Mouse (Mus musculus): ENCODE measurements around the gene Qpct. TPM values are rescaled to one million over a fixed set of nuclear protein-coding genes. Genes with fewer than 3 reads are reported as not detected.
"Not testable (repeated sequence)": the region's sequence is repeated elsewhere in the genome, so short reads cannot be mapped to it uniquely, and the experiment has no call there.

Qpct gene
- total RNA-seq, 2 experiments from 2014 or later, result 8.9 to 9.3 TPM

DNA sequence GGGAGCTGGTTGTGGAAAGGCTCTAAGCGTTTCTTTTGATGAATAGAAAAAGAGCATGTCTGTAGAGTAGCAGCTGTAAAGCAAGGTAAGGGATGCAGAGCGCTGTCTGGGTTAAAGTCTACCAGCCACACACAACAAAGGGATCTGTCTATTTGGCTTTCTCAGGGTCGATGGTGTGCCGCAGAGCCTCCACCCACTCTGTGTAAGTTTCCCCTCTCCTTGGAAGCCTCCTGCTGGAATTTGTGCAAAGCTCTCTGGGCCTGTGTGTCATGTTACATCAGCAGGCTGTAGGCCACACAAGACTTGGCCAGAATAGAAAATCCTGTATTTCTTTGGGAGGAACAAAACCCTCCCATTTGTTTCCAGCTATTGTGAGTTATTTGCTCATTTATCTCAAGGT is 17.3 kb downstream of the Qpct start:
- intact Hi-C loops (cut with DNase I), result no loop called here
- DNase-seq, result peak; percentile 20 to 27

DNA sequence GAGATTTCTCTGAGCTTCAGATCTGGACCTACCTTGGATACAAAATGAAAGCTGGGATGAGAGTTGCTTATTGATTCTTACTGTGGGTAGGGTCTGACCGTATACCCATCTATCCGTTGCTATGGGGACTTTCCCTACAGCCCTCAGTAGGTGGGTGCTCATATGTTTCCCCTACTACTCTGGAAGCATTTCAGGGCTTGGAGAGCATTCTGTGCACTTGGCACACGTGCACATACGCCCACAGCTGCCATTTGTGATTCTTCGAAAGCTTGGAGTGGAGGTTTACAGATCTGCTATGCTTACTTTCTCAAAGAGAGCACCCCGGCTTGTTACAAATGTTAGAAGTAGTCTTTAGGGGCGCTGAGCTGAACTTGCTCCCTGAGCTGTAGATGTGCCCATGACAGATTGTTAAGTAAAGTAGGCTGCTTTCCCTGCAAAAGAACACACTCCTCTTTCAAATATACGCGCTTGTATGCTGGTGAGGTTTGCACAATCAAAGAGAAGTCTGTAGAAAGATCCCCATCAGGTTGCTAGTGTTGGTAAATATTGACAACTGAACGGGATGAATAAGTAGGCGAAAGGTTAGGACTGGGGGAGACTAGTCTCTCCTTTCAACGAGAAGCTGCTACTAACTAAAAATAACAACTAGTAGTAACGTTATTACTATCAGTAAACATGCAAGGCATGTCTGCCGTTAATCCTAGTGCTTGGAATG is 18.2 kb downstream of the Qpct start:
- DNase-seq, result no peak
- intact Hi-C loops (cut with DNase I), result no loop called here

DNA sequence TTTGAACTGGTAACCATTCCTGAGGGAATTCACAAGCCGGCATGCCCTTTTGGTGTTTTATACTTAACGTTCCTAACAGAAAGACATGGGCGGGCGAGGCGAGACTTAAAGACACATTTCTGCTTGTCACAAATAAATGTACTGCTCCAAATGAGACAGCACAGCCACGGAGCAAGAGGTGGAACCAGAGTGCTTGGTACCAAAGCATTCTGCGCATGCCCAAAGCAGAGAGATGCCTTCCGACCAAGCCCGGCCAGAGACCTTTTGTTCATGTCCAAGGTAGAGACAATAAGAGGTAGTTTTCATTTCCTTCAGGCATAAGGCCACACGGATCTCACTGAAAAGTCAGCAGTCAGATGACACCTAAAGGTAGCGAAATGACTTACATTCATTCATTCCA is 20.2 kb downstream of the Qpct start:
- DNase-seq, result no peak
- intact Hi-C loops (cut with DNase I), result no loop called here

DNA sequence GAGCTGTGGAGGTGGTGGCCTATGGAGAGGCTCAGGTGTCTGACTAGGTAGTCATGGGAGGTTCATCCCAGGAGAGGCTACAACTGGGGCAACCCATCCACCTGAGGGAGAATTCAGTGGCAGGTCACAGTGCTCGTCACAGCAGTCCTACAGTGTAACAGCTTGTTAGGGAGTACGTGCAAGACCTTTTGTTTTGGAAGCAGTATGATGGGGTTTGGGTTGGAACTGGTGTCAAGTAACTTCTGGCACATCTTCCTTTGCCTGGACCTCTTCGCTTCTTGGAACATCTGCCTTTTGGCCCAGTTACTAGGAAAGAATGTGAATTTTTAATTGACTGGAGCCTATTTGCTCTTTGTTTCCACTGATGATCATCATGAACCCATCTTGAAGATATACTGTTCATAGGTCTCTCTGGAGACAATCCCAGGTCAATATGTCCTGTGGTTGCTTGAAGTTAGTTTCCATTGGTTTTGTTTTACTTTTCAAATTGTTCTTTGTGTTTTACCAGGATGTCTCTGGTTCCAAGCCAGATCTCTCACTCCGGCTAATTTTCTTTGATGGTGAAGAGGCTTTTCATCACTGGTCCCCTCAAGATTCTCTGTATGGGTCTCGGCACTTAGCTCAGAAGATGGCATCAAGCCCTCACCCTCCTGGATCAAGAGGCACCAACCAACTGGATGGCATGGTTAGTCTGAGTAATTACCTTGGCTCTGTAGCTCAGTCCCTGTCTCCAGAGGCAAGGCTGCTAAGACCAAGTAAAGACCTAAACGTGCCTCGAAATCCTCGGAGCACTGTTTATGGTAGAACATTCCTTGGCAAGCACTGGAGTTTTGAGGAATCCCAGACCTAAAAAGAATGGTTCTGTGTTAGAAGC is 25.5 kb downstream of the Qpct start:
- intact Hi-C loops (cut with DNase I), result no loop called here
- no peak for DNase-seq

DNA sequence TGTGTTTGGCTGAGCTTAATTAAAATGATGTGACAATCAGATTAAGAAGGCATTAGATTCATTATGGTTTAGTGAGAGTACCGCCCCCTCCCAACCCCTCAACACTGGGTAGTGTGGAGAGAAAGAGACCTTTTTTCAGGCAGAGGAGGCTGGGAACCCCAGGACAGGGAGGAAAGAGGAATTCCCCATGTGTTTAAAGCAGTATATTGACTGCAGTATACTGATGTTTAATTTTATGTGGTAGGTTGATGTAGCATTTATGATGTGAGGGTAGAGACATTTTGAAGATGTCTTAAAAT is 26.1 kb downstream of the Qpct start:
- intact Hi-C loops (cut with DNase I), result no loop called here

DNA sequence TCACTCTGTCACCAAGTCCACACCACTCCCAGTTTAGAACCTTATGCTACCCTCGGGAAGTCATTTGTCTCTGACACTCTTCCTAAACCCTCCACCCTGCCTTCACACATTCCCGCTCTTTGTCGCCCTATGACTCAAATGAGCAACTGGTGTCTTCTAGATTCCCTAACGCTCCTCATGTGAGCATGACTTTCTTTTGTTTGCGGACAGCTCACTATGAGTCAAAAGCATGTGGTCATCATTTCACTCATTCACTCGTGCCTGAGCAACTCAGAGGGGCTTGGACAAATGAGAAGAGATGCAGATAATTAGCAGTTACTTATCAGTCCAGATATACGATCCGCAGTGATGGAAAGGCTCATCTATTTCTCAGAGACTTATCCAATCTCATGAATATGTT is 26.5 kb downstream of the Qpct start:
- intact Hi-C loops (cut with DNase I), result no loop called here
- DNase-seq, result no peak

More for the DNA sequence above, 26.1 kb downstream of the Qpct start:
- DNase-seq, result no peak

DNA sequence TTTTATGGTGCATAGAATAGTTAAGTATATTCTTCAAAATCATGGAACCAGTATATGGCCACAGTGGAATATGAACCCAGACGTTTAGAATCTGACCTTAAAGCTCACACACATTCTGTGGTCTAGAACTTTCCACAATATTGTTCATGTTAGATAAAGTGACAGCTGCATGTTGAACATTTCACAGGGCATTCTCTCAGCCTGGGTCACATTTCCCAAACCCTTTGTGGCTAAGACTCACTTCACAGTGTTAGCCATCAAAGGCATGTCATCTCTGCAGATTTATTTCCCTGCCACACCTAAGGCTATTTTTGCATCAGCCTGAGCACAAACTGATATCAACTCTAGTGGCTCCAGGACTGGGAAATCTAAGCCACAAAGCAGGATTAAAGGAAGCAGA is 40.0 kb downstream of the Qpct start:
- intact Hi-C loops (cut with DNase I), result no loop called here
- DNase-seq, result no peak

DNA sequence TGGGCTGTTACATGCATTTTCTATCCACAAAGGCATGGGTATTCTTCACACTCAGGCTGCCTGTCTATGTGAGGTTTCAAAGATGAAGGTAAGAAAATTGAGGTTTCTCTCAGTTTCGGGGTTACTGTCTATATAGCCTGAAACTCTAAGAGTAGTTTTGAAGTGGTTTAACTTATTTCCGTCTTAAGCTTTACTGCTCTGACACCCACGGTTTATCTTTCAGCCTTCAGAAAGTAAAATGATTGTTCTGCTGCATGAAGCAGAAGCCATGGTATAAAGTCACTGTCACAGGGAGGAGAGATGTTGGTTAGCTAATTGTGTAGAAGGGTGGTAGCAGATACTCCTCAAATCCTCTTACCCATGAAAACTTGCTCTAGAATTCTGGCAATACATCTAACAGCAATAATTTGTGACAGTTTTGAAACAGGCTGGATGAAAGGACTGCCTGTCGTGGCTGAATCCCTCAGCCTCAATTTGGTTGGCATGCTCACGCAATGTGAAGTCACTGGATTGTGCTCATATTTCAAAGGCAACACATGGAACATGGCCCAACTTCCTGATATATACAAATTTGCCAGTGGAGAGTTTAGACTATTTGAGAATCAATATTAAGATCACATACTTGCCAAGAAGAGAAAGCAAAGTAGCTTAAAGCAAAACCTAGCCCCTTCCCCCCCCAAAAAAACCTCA is 41.7 kb downstream of the Qpct start:
- intact Hi-C loops (cut with DNase I), result no loop called here
- no peak for DNase-seq

DNA sequence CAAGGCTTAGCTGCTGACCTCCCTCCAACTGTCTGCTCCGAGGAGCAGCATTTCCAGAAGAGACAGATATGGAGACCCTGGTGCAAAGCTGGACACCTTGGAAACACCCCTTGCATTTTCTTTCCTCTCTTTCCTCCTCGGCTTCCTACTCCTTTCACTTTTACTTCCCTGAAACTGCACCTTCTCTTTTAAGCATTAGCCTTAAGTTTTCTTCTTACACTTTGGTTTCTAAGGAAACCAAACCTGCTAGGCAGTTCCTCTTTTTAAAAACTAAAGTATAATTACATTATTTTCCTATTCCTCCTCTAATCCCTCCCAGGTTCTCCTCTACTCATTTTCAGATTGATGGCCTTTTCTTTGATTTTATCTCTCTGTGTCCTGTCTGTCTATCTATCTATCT is 43.9 kb downstream of the Qpct start:
- intact Hi-C loops (cut with DNase I), result no loop called here
- no peak for DNase-seq

DNA sequence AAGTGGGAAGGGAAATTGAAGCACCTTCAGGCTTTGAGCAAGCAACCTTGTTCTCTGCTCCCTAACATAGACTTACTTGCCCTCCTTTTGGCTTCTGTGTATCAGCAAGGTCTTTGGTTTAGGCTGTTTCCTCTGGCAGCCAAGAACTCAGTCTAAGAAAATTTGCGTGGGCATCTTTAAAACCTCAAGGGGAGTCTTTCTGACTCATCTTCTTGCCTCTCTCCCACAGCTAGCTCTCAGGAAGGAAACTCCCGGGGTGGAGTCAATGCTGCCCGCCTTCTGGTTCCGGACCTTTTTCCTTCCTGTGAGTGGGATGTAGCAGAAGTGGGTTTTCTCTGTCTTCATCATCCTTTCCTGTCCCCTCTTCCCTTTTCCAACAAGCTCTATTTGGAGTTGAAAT is 48.2 kb downstream of the Qpct start:
- DNase-seq, result no peak

DNA sequence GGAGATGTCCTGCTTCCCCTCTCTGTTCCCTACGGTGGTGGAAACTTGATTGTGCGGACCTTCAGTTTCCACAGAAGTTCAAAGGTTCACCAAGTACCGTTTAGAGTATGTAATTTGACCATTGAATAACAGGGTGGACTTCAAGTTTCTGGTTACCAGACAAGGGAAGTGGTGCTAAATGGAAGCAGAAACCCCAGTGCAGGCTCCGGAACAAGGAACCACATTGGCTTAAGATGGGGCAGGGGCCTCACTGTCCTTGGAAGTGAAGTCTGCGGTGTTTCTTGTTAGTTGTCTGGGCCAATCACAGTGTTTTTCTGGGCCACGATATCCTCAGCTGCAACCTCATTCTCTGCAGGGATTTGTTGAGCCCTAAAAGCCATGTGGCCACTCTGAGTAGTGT is 56.5 kb downstream of the Qpct start:
- intact Hi-C loops (cut with DNase I), result no loop called here

More for the DNA sequence above, 48.2 kb downstream of the Qpct start:
- intact Hi-C loops (cut with DNase I), result no loop called here

DNA sequence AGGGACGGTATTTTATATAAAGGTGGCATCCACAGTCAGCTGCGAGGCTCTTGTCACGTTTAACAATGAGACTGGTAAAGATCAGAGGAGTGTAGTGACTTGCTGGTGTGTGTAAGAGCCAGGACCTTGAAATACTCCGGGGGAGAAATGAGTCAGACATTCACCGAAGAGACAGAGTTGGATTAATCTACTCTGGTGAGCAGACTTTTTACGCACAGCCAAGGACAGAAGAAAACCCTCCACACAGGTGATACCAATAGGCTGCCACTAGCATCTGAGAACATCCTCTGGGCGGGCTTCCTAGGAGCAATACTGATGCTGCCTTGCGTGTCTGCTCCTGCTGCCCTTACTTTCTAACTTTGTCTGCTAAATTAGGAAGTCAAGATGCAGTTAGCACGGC is 57.9 kb downstream of the Qpct start:
- no peak for DNase-seq
- intact Hi-C loops (cut with DNase I), result no loop called here

More for the DNA sequence above, 56.5 kb downstream of the Qpct start:
- DNase-seq, result no peak

DNA sequence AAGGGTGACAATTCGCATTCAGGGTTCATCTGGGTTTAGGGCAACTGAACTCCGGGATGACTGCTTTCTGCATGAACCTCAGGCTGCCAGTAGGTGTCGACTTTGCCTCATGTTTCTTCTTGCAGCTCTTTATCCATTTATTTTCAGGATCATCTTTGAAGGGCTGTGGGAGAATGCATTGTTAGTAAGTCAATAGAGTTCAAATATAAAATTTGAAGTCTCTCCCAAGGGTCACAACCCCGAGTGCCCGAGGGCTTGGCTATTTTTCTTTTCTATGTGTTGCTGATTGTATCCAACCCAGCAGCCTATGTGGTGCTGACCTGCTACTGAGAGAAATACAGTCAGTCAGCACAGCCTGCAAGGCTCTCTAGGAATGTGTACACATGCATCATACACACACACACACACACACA is 59.2 kb downstream of the Qpct start:
- intact Hi-C loops (cut with DNase I), result loop anchor here (1.0 to 5.0 kb wide), 3 partner anchors 457 to 606 kb away; partner anchors contain the start of gene Cyp1b1
- DNase-seq, result peak; percentile 46 to 68

DNA sequence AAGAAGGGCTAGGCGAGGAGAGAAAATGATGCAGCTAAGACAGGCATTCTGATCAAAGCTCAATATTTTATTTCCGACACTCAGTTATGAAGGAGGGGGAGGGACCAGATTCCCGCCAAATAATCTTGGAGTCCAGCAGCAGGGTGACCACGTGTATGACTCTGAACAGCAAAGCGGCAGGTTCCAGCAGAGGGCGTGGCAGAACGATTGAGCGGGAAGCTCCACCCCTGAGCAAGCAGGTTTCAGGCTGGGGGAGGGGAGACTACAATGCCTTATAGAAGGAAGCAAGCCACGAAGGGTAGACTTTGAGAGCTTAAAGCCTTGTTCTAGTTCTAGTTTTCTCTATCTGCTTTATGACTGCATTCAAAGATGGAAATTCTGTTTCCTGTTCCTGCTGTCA is 63.5 kb downstream of the Qpct start:
- intact Hi-C loops (cut with DNase I), result not testable (repeated sequence)

DNA sequence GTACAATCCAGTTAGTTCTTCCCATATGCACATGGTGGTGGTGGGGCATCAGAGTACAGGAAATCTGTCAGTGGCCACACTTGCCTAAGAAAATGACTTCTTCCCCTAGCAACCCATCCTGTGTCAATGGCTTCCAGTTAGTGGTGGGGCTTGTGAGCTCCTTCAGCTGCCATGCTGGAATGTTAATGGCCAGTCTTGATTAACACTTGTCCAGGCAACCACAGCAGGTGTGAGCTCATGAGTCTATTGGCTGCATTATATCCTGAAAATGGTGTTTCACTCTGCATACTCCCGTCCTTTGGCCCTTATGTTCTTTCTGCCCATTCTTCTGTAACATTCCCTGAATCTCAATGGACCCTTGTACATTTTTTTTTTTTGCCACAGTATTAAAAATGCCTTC is 67.4 kb downstream of the Qpct start:
- intact Hi-C loops (cut with DNase I), result no loop called here

More for the DNA sequence above, 63.5 kb downstream of the Qpct start:
- DNase-seq, result not testable (repeated sequence)

DNA sequence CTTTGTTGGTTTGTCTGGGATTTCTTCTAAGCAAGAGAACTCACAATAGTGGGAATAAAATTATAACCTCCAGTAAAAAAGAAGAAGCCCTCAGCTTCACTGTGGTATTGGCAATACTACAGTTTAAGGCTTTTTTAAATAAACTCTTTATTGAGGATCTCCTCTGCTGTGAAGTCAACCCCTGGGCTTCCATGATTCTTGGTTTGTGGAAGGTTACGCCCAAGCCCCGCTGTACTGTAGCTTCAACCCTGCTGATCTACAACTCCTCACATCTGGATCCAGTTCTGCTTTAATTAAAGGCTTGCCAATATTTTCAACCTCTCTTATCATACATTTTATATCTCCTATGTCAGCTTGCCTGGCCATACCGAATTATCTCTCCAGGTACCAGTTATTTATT is 68.6 kb downstream of the Qpct start:
- no peak for DNase-seq
- intact Hi-C loops (cut with DNase I), result no loop called here

More for the DNA sequence above, 67.4 kb downstream of the Qpct start:
- DNase-seq, result no peak

DNA sequence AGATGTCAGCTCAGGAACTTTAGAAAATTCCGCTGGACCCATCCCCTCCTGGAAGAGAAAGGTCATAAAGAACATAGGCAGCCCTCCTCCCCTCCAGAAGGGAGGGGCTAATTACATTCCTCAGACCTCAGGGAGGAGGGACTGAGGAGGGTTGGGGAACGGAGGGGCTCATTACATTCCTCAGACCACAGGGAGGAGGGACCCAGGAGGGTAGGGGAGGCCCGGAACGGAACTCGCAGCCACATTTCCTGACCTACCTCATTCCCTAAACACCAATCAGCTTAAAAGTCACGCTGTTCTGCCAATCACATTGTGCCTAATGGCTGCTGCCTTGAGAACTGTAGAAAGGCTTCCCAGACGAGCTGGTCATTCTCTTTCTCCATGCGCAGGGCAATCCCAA is 82.0 kb downstream of the Qpct start:
- DNase-seq, result no peak
- intact Hi-C loops (cut with DNase I), result no loop called here

DNA sequence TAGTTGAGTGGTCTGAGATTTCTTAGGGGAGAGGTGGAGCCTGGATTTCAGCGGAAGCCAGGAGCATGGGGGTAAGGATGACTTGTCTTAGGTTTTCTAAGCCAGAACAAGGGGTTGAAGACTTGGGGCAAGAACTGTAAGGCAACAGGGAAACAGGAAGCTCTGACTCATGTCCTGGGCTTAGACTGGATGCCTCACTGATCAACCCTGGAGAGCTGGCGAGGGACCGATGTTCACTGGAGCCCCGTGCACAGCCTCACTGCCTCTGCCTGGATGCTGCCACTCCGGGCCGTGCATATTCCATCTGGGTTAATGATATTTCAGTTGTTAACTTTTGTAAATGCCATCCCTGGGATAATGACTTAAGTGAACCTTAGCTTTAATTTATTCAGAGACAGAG is 84.1 kb downstream of the Qpct start:
- intact Hi-C loops (cut with DNase I), result no loop called here
- peak in 1 of 2 experiments; percentile 4 for DNase-seq

DNA sequence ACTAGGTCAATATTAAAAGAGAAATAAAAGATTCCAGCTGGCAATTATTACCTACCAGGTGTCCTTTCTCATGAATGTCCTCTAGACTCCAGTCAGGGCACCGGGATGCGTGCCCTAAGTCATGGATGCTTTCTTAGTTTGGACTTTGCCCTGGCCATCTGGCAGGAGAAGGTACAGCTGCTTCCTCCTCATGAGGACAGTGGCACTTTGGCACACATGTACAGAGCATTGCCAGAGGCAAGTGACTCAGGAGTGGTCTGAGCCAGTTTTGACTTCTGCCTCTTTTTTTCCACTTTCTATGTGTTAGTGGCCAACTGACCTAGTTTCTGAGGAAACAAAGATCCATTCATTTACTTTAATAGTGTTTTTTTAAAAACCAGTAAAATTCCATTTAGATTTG is 84.7 kb downstream of the Qpct start:
- DNase-seq, result peak in 1 of 2 experiments; percentile 32
- intact Hi-C loops (cut with DNase I), result no loop called here
